Mouse (Mus musculus) ES-E14 (cell line): ENCODE results near the gene Slc41a3. TPM values are rescaled to one million over a fixed set of nuclear protein-coding genes. Genes with fewer than 3 reads are reported as not detected.

Experiments used
- DNase-seq: peaks from one replicate; pipeline ENCODE4 v3.0.0-alpha.2; 2013; ENCODE audit warnings: low read depth, low spot score
- H3K27ac ChIP-seq: 2 replicates; pipeline ENCODE4 v1.5.1; 2012; ENCODE audit warnings: low read depth, mild to moderate bottlenecking, low read length, moderate library complexity, mixed read lengths; ENCODE audit not compliant: poor library complexity, insufficient read depth, severe bottlenecking
- H3K36me3 ChIP-seq: 2 replicates; pipeline ENCODE4 v1.6.1; 2012; ENCODE audit warnings: mild to moderate bottlenecking, low read length, moderate library complexity, mixed read lengths; ENCODE audit not compliant: control insufficient read depth, poor library complexity, insufficient read depth, severe bottlenecking
- H3K4me1 ChIP-seq, 2 experiments: fragments of 150-350 bp in 1 of 2; sonication (generic) in 1 of 2; 2 replicates each; pipeline ENCODE4 v1.6.1; 2012; ENCODE audit warnings: low read length in 2 of 2, mild to moderate bottlenecking in 1 of 2, mixed read lengths in 1 of 2; ENCODE audit not compliant: control insufficient read depth in 2 of 2, insufficient read depth in 2 of 2, poor library complexity in 1 of 2
- H3K4me3 ChIP-seq, 2 experiments: fragments of 150-350 bp in 1 of 2; sonication (generic) in 1 of 2; 2 replicates each; pipeline ENCODE4 v1.5.1; 2012; ENCODE audit warnings: low read length in 2 of 2, low read depth in 1 of 2, mild to moderate bottlenecking in 1 of 2, mixed read lengths in 1 of 2; ENCODE audit not compliant: insufficient read depth in 1 of 2, poor library complexity in 1 of 2, severe bottlenecking in 1 of 2
- H3K9ac ChIP-seq: 2 replicates; pipeline ENCODE4 v1.6.1; 2012; ENCODE audit warnings: low read depth, mild to moderate bottlenecking, low read length, mixed read lengths; ENCODE audit not compliant: poor library complexity, insufficient read depth, severe bottlenecking
- H3K9me3 ChIP-seq: fragments of 150-350 bp; sonication (generic); 2 replicates; pipeline ENCODE4 v1.6.1; 2012; ENCODE audit warnings: low read depth, mild to moderate bottlenecking, low read length; ENCODE audit not compliant: control insufficient read depth, insufficient read depth
- CHD2 ChIP-seq: IDR thresholded peaks from 2 replicates; pipeline ENCODE4 v1.6.1; 2014; ENCODE audit warnings: mild to moderate bottlenecking, low read depth, low read length, inconsistent platforms
- HCFC1 ChIP-seq: IDR thresholded peaks from 2 replicates; pipeline ENCODE4 v1.6.1; 2012; ENCODE audit warnings: low read length, inconsistent platforms, borderline replicate concordance; ENCODE audit not compliant: insufficient read depth
- MAFK ChIP-seq: IDR thresholded peaks from 2 replicates; pipeline ENCODE4 v1.6.1; 2014; ENCODE audit warnings: mild to moderate bottlenecking, low read depth, low read length, inconsistent platforms; ENCODE audit not compliant: insufficient read depth
- ZC3H11A ChIP-seq: IDR thresholded peaks from 2 replicates; pipeline ENCODE4 v1.6.1; 2012; ENCODE audit warnings: low read depth, mild to moderate bottlenecking, inconsistent platforms, low read length, borderline replicate concordance
- ZNF384 ChIP-seq: IDR thresholded peaks from 2 replicates; pipeline ENCODE4 v1.6.1; 2012; ENCODE audit warnings: low read depth, low read length, inconsistent platforms
- in situ Hi-C, 2 experiments: fragments of 600-800 bp; cut with MboI; formaldehyde crosslinking; loops; one replicate each; pipeline ENCODE4 v1.15.1; 2025; ENCODE audit warnings: low sequenced_read_pairs in 2 of 2, inconsistent platforms in 1 of 2; ENCODE audit not compliant: unreplicated experiment in 2 of 2
- total RNA-seq: library from RNA; depleted of rRNA; stranded (reverse); fragments of 300-350 nt; gene quantifications from 2 replicates; pipeline ENCODE4 v1.2.3, GENCODE M21; 2012

The Slc41a3 gene
- total RNA-seq, 1 experiment, result 3.2 TPM

DNA sequence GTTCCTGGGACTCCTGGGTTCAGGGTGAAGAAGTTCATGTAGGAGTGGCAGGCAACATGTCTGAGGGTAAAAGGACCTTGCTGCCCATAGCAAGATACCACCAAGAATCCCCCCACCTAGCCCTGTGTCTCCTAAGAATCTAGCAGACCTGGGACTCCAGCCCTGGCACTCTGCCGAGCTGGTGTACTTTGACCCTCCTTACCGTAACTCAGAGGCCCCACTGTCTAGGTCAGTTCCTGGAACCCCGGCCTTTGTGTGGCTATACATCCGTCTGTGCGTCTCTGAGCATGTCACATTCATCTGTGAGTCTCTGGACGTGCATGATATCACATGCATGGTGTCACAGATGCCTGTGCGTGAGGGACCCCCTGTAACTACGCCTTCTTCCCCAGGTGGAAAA lies 34.1 kb upstream of the Slc41a3 start:
- H3K4me1 ChIP-seq, result no peaks in the 10 kb centered on the region; a peak in 1 of 4 replicates
- H3K27ac ChIP-seq, result no peak overlapping the region
- in situ Hi-C loops, result loop anchor here in 1 of 2 experiments (25.0 kb wide), 1 partner anchor 908 kb away; no protein-coding TSS in a partner anchor
- TF ChIP-seq ZNF384 (no peak), ZC3H11A (no peak)
- no peak overlapping the region for H3K9ac ChIP-seq
- no peak for DNase-seq
- no peaks in the 10 kb centered on the region for H3K36me3 ChIP-seq
- H3K9me3 ChIP-seq, result no peaks in the 10 kb centered on the region
- no peak overlapping the region for H3K4me3 ChIP-seq

DNA sequence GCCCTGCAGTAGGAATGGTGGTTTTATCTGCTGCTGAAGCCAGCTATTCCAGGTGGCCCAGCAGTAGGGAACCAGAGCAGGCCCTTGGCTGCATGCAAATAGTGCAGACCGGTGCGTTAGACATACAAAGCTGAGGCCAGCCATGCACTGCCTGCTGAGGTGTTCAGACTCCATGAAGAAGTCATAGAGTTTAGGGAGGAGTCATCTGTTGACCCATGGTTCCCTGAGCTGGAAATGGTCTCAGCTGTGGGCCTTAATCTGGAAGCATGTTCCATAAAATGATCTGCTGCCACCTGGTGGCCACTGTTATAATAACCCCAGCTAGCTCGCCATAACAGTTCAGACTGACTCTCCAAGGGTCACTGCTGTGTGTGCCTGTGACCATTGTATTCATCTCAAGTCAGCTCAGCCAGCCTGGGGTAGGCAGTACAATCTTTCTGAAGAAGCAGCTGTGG lies 29.2 kb upstream of the Slc41a3 start:
- Histone ChIP-seq H3K27ac (no peak overlapping the region), H3K4me3 (no peak overlapping the region), H3K4me1 (no peaks in the 10 kb centered on the region; a peak in 1 of 4 replicates), H3K36me3 (no peaks in the 10 kb centered on the region), H3K9ac (no peak overlapping the region; the same call in 1 of the 2 replicates), H3K9me3 (no peaks in the 10 kb centered on the region)
- DNase-seq, result peak; percentile 68
- in situ Hi-C loops, result no loop called here
- TF ChIP-seq HCFC1 (no peak), ZC3H11A (peak; percentile 81)

DNA sequence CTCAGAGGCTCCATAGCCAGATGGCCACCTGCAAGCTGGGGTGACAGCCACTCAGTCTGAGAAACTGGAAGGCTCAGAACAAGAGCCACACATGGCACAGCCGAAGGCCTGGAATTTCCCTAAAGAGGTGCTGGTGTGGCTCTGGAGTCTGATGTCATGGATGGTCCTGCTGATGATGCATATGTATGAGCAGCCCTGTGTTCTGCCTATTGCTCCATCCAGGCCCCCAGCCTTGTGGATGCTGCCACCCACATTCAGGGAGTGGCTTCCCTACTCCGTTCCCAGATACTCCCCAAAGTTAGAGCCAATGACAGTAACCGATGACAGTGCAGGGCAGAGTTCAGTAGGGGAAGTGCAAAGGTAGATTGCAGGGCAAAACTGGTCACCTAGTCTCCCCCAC lies 26.4 kb upstream of the Slc41a3 start:
- in situ Hi-C loops, result no loop called here
- H3K9me3 ChIP-seq, result no peaks in the 10 kb centered on the region
- H3K4me1 ChIP-seq, result no peaks in the 10 kb centered on the region; a peak in 1 of 4 replicates
- no peak for DNase-seq
- no peak overlapping the region for H3K4me3 ChIP-seq
- no peak overlapping the region for H3K27ac ChIP-seq
- TF ChIP-seq ZC3H11A (no peak), CHD2 (no peak), MAFK (no peak), HCFC1 (no peak), ZNF384 (no peak)
- no peaks in the 10 kb centered on the region for H3K36me3 ChIP-seq
- no peak overlapping the region for H3K9ac ChIP-seq

DNA sequence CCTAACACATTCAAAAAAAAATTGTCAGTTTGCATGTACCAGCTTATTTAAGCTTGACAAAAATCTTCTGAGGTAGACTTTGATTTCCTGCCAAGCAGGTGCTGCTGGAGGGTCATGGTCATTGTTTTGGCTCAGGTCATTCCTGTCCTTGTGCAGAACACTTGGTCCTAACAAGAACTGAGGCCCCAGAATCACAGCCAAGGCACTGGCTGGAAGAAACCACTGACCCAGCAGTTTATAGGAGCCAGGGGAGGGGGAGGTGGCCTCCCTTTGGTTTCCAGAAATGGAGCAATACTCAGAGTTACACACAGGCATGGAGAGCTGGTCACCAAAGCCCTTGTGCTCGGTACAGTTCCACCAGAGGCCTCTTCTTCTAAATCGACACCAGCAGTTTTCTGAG lies 22.2 kb upstream of the Slc41a3 start:
- Histone ChIP-seq H3K9ac (no peak overlapping the region), H3K9me3 (no peaks in the 10 kb centered on the region), H3K4me1 (no peaks in the 10 kb centered on the region), H3K36me3 (no peaks in the 10 kb centered on the region), H3K4me3 (no peak overlapping the region), H3K27ac (no peak overlapping the region)
- TF ChIP-seq HCFC1, result no peak
- no peak for TF ChIP-seq ZC3H11A
- in situ Hi-C loops, result no loop called here
- DNase-seq, result no peak

DNA sequence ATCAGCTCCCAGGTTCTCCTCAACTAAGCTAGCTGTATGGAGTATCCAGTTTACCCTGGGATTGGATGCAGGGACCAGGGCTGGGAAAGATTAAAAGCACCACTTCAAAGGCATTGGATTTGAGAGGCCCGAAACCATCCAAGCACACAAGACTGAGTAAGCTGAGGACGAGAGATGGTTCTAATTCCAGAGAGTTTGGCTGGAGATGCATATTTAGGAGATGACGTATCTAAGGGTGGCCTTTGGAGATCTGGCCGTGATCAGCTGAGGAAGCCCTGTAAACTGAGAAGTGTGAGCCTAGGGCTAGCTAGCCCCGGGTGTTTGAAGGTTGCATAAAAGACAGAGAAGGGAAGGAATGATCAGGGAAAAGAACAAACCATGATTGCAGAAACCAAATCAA lies 16.4 kb upstream of the Slc41a3 start:
- Histone ChIP-seq H3K36me3 (no peaks in the 10 kb centered on the region), H3K27ac (no peak overlapping the region), H3K4me1 (no peaks in the 10 kb centered on the region), H3K4me3 (no peak overlapping the region), H3K9me3 (no peaks in the 10 kb centered on the region), H3K9ac (no peak overlapping the region)
- in situ Hi-C loops, result no loop called here
- DNase-seq, result no peak
- TF ChIP-seq CHD2 (no peak), HCFC1 (no peak), ZC3H11A (no peak), ZNF384 (no peak), MAFK (no peak)
